Mouse (Mus musculus) neural tube, embryonic 10.5 days (tissue): Measurements from ENCODE around the gene Pde11a.

Experiments used
- DNase-seq: peaks from one replicate; pipeline ENCODE4 v3.0.0-alpha.2; 2017; ENCODE audit warnings: low spot score; ENCODE audit errors: extremely low spot score

Gene Pde11a

DNA sequence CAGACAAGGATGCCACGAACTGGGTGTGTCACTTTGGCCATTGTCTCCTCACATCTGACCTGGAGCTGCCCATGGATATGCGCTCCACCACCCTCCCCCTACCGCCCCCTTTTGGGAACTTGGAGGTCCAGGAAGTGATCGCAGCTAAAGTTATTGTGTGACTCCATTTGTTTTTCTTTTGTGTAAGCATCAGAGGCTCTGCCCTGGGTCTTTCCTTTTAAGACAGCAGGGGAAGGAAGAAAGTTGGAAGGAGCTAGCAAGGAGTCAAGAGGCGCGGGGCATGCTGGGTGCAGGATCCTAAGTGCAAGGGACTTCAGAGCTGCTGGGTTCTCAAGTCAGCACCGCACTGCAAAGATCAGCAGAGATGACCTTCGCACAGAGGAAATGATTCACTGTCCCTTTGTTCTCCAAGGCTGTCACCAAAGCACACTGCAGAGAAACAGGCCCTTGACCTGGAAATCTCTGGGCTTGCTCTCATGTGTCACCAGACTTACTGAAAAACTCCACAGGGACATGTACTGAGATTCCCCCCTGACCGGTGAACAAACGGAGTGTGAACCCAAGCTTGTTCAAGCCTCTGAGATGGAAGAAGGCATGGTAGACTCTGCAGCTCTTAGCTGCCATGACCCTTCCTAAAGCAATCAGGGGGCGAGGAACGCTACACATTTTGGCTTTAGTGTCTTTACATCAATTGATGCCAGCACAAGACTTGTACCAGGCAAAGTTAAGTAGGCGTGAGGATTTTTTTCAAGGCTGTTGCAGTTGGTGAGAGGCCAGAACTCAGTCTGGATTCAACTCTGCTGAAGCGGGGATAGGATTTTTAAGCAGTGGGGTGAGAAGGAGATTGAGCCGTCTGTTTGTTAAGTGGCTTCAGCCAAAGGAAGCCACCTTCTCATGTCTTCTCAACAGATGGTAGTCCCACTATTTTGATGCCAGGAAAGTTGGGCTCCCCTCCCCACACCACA lies 377.9 kb downstream of the Pde11a start:
- DNase-seq = peak; percentile 60

- peak; percentile 69 for DNase-seq
These were observed 378.7 kb downstream of the Pde11a start for GRCm38 (mm10) chr2:75959850-75960365.

DNA sequence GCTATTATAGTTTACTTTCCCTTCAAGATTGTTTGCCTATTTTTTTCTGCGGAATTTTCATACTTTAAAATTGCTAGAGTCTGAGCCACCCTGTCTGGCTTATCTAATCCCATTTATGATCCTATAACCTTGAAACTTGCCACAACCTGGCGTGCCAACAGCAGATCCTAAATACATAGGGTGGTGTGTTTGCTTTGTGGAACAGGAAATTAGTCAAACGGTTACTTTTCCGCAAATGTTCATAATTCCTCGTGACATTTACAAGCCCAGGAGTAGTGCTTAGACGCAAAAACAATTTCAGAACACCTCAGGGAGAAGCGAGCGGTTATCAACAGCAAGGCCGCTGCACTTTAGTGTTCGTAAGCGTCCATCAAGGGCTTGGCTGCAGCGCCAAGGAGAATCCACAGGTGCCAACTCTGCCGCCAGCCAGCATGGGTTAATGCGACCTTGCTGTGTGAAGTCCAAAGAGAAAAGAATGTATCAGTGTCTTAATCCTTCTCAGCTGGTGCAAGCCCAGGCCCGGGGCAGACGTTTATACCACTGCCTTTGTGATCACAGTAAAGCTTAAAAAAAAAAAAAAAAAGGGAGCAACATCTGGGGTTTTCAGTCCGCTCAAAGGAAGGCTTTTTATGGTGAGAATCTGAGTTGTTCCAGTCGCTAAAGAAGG lies 379.3 kb downstream of the Pde11a start:
- peak; percentile 48 for DNase-seq

- no peak for DNase-seq
These were observed 382.9 kb downstream of the Pde11a start for GRCm38 (mm10) chr2:75955709-75956108.

- no peak for DNase-seq
These were observed 385.3 kb downstream of the Pde11a start for GRCm38 (mm10) chr2:75953320-75953719.

DNA sequence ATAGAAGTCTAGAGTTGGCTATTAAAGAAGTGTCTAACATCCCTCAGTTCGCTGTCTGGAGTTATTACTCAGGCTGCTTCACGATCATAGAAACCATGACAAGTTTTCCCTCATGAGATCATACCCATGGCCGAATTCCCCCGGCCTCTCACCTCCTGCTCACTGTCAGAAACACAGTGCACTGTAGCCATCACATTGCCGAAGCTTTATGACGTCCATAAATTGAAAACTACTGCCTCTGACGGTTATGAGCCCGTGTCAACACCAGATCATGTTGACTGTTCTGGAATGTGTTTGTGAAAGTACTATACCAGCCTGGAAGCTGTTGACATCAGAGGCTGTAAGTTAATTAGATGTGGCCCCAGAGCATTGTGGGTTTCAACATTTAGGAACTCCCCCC lies 387.9 kb downstream of the Pde11a start:
- no peak for DNase-seq
